Mouse (Mus musculus): Measurements from ENCODE around the gene Atad5.

Gene Atad5

GRCm38 (mm10) chr11:80080826-80081728, 8.1 kb upstream of the Atad5 start, which contains the start of gene Crlf3:
Gene Crlf3, minus strand, starts transcription at chr11:80080991.
- DNase-seq (ENCODE audit: low read depth): peak; percentile 99

- DNase-seq (ENCODE audit: low read depth): no peak
Observed at GRCm38 (mm10) chr11:80081786-80082319, 7.3 kb upstream of the Atad5 start.

GRCm38 (mm10) chr11:80085356-80086055, 3.7 kb upstream of the Atad5 start:
- no peak for DNase-seq (ENCODE audit: low read depth)

GRCm38 (mm10) chr11:80086844-80087243, 2.4 kb upstream of the Atad5 start:
- peak; percentile 96 for DNase-seq (ENCODE audit: low read depth)

- no peak for DNase-seq (ENCODE audit: low read depth)
Observed at GRCm38 (mm10) chr11:80089817-80090214, 616 bp downstream of the Atad5 start.

- DNase-seq (ENCODE audit: low read depth): no peak
Observed at GRCm38 (mm10) chr11:80090555-80091164, 1.5 kb downstream of the Atad5 start.

GRCm38 (mm10) chr11:80098444-80099056, 9.3 kb downstream of the Atad5 start:
- DNase-seq (ENCODE audit: low read depth): no peak

GRCm38 (mm10) chr11:80101298-80101697, 12.1 kb downstream of the Atad5 start:
- no peak for DNase-seq (ENCODE audit: low read depth)

- no peak for DNase-seq (ENCODE audit: low read depth)
Observed at GRCm38 (mm10) chr11:80104407-80104806, 15.2 kb downstream of the Atad5 start.

- no peak for DNase-seq (ENCODE audit: low read depth)
Observed at GRCm38 (mm10) chr11:80116411-80116810, 27.2 kb downstream of the Atad5 start.

GRCm38 (mm10) chr11:80132050-80132449, 42.9 kb downstream of the Atad5 start:
- DNase-seq (ENCODE audit: low read depth): no peak

GRCm38 (mm10) chr11:80134744-80135143, 45.5 kb downstream of the Atad5 start:
- no peak for DNase-seq (ENCODE audit: low read depth)

- DNase-seq (ENCODE audit: low read depth): no peak
Observed at GRCm38 (mm10) chr11:80135954-80136683, 46.9 kb downstream of the Atad5 start.

GRCm38 (mm10) chr11:80136786-80137185, 47.6 kb downstream of the Atad5 start:
- peak; percentile 36 for DNase-seq (ENCODE audit: low read depth)

- no peak for DNase-seq (ENCODE audit: low read depth)
Observed at GRCm38 (mm10) chr11:80137773-80138172, 48.6 kb downstream of the Atad5 start.

GRCm38 (mm10) chr11:80141825-80142521, 52.8 kb downstream of the Atad5 start, which contains the start of gene Tefm:
Gene Tefm, minus strand, starts transcription at chr11:80142175.
- DNase-seq (ENCODE audit: low read depth): peak; percentile 93

GRCm38 (mm10) chr11:80142872-80143271, 53.7 kb downstream of the Atad5 start:
- no peak for DNase-seq (ENCODE audit: low read depth)

- DNase-seq (ENCODE audit: low read depth): no peak
Observed at GRCm38 (mm10) chr11:80145787-80146275, 56.6 kb downstream of the Atad5 start.

GRCm38 (mm10) chr11:80147748-80148147, 58.5 kb downstream of the Atad5 start:
- DNase-seq (ENCODE audit: low read depth): peak; percentile 29

- DNase-seq (ENCODE audit: low read depth): no peak
Observed at GRCm38 (mm10) chr11:80148313-80148712, 59.1 kb downstream of the Atad5 start.

All from NIH3T3 (cell line).